Mouse (Mus musculus): ENCODE data around the gene Mpl. TPM values are rescaled to one million over a fixed set of nuclear protein-coding genes. Genes with fewer than 3 reads are reported as not detected.

Mpl gene
- polyA plus RNA-seq, 1 experiment = not detected

- no peak for TF ChIP-seq CTCF (IDR thresholded peaks at IDR 0.05; ENCODE audit: control insufficient read depth, insufficient read depth, insufficient replicate concordance, low read depth, low read length)
- TF ChIP-seq POLR2A (IDR thresholded peaks at IDR 0.05; ENCODE audit: control insufficient read depth, low read depth, low read length) = no peak
- Histone ChIP-seq H3K4me3 (ENCODE audit: control insufficient read depth, low read depth, low read length) (peak overlapping the region; percentile 88), H3K27ac (ENCODE audit: control insufficient read depth, insufficient read depth, low read depth, low read length) (peak overlapping the region; percentile 96), H3K36me3 (ENCODE audit: control insufficient read depth, insufficient read depth, low read length) (no peaks in the 10 kb centered on the region; the same call in none of the 2 replicates), H3K4me1 (ENCODE audit: control insufficient read depth, insufficient read depth, low read length) (peaks cover 8% of the 10 kb centered on the region), H3K27me3 (ENCODE audit: control insufficient read depth, insufficient read depth, low read length) (no peaks in the 10 kb centered on the region)
Observed at GRCm38 (mm10) chr4:118437829-118438253, 19.5 kb downstream of the Mpl start.

- H3K27me3 ChIP-seq (ENCODE audit: control insufficient read depth, insufficient read depth, low read length) = no peaks in the 10 kb centered on the region
- H3K27ac ChIP-seq (ENCODE audit: control insufficient read depth, insufficient read depth, low read depth, low read length) = peak within 1 kb of the TSS; percentile 96
- no peaks in the 10 kb centered on the region; the same call in none of the 2 replicates for H3K36me3 ChIP-seq (ENCODE audit: control insufficient read depth, insufficient read depth, low read length)
- peaks cover 8% of the 10 kb centered on the region for H3K4me1 ChIP-seq (ENCODE audit: control insufficient read depth, insufficient read depth, low read length)
- TF ChIP-seq POLR2A (IDR thresholded peaks at IDR 0.05; ENCODE audit: control insufficient read depth, low read depth, low read length) (peak; percentile 97), CTCF (IDR thresholded peaks at IDR 0.05; ENCODE audit: control insufficient read depth, insufficient read depth, insufficient replicate concordance, low read depth, low read length) (no peak)
- peak within 1 kb of the TSS; percentile 88 for H3K4me3 ChIP-seq (ENCODE audit: control insufficient read depth, low read depth, low read length)
Observed at GRCm38 (mm10) chr4:118436820-118437603, 20.3 kb downstream of the Mpl start, which contains the start of gene Cdc20. TSS of gene Cdc20 (minus strand) at chr4:118437352.

- Histone ChIP-seq H3K27me3 (ENCODE audit: control insufficient read depth, insufficient read depth, low read length) (no peaks in the 10 kb centered on the region), H3K27ac (ENCODE audit: control insufficient read depth, insufficient read depth, low read depth, low read length) (no peak overlapping the region), H3K36me3 (ENCODE audit: control insufficient read depth, insufficient read depth, low read length) (no peaks in the 10 kb centered on the region; the same call in none of the 2 replicates), H3K4me3 (ENCODE audit: control insufficient read depth, low read depth, low read length) (no peak overlapping the region), H3K4me1 (ENCODE audit: control insufficient read depth, insufficient read depth, low read length) (peaks cover 19% of the 10 kb centered on the region)
- TF ChIP-seq CTCF (IDR thresholded peaks at IDR 0.05; ENCODE audit: control insufficient read depth, insufficient read depth, insufficient replicate concordance, low read depth, low read length) (no peak), POLR2A (IDR thresholded peaks at IDR 0.05; ENCODE audit: control insufficient read depth, low read depth, low read length) (no peak; the same call in 1 of the 2 replicates)
Observed at GRCm38 (mm10) chr4:118432332-118432731, 25.0 kb downstream of the Mpl start.

GRCm38 (mm10) chr4:118429215-118429895 is 28.0 kb downstream of the Mpl start:
- Histone ChIP-seq H3K4me3 (ENCODE audit: control insufficient read depth, low read depth, low read length) (no peak overlapping the region), H3K27ac (ENCODE audit: control insufficient read depth, insufficient read depth, low read depth, low read length) (no peak overlapping the region), H3K4me1 (ENCODE audit: control insufficient read depth, insufficient read depth, low read length) (peaks cover 17% of the 10 kb centered on the region), H3K27me3 (ENCODE audit: control insufficient read depth, insufficient read depth, low read length) (no peaks in the 10 kb centered on the region), H3K36me3 (ENCODE audit: control insufficient read depth, insufficient read depth, low read length) (peaks cover 1% of the 10 kb centered on the region)
- no peak for TF ChIP-seq POLR2A (IDR thresholded peaks at IDR 0.05; ENCODE audit: control insufficient read depth, low read depth, low read length)
- TF ChIP-seq CTCF (IDR thresholded peaks at IDR 0.05; ENCODE audit: control insufficient read depth, insufficient read depth, insufficient replicate concordance, low read depth, low read length) = no peak

- Histone ChIP-seq H3K27me3 (ENCODE audit: control insufficient read depth, insufficient read depth, low read length) (no peaks in the 10 kb centered on the region), H3K36me3 (ENCODE audit: control insufficient read depth, insufficient read depth, low read length) (peaks cover 1% of the 10 kb centered on the region), H3K27ac (ENCODE audit: control insufficient read depth, insufficient read depth, low read depth, low read length) (no peak overlapping the region; the same call in 1 of the 2 replicates), H3K4me3 (ENCODE audit: control insufficient read depth, low read depth, low read length) (peak overlapping the region; percentile 63), H3K4me1 (ENCODE audit: control insufficient read depth, insufficient read depth, low read length) (peaks cover 17% of the 10 kb centered on the region)
- TF ChIP-seq CTCF (IDR thresholded peaks at IDR 0.05; ENCODE audit: control insufficient read depth, insufficient read depth, insufficient replicate concordance, low read depth, low read length) = no peak
- TF ChIP-seq POLR2A (IDR thresholded peaks at IDR 0.05; ENCODE audit: control insufficient read depth, low read depth, low read length) = no peak
Observed at GRCm38 (mm10) chr4:118428531-118429214, 28.6 kb downstream of the Mpl start.

- peaks cover 1% of the 10 kb centered on the region for H3K36me3 ChIP-seq (ENCODE audit: control insufficient read depth, insufficient read depth, low read length)
- H3K4me1 ChIP-seq (ENCODE audit: control insufficient read depth, insufficient read depth, low read length) = peaks cover 17% of the 10 kb centered on the region
- no peak for TF ChIP-seq POLR2A (IDR thresholded peaks at IDR 0.05; ENCODE audit: control insufficient read depth, low read depth, low read length)
- 0 out of 2 replicates have a peak, but pooled peaks have one; percentile 19 for TF ChIP-seq CTCF (IDR thresholded peaks at IDR 0.05; ENCODE audit: control insufficient read depth, insufficient read depth, insufficient replicate concordance, low read depth, low read length)
- H3K27me3 ChIP-seq (ENCODE audit: control insufficient read depth, insufficient read depth, low read length) = no peaks in the 10 kb centered on the region
- peak within 1 kb of the TSS; percentile 15 for H3K27ac ChIP-seq (ENCODE audit: control insufficient read depth, insufficient read depth, low read depth, low read length)
- H3K4me3 ChIP-seq (ENCODE audit: control insufficient read depth, low read depth, low read length) = peak within 1 kb of the TSS; percentile 63
Observed at GRCm38 (mm10) chr4:118427768-118428451, 29.4 kb downstream of the Mpl start, which contains the start of gene Elovl1. TSS of gene Elovl1 (plus strand) at chr4:118428093.

Data from testis, adult 2 months (tissue).